Mouse (Mus musculus) mouse trophoblast stem cell (cell line): ENCODE data around the gene Olfr834.

Source experiments
- in situ Hi-C, 2 experiments: fragments of 300-500 bp; cut with MseI, MboI; formaldehyde crosslinking; loops; 2 replicates in 1 of 2; 3 replicates in 1 of 2; pipeline ENCODE4 v1.15.1; 2025

Olfr834 gene

GRCm38 (mm10) chr9:18987690-18988089, at the start of gene Olfr834:
Olfr834 (plus strand) TSS chr9:18987990.
- in situ Hi-C loops, result no loop called here

GRCm38 (mm10) chr9:18962021-18962420, 25.8 kb upstream of the Olfr834 start:
- in situ Hi-C loops, result no loop called here

GRCm38 (mm10) chr9:19032435-19032834, 44.6 kb downstream of the Olfr834 start, which contains the start of gene Olfr835:
Olfr835 (plus strand) TSS chr9:19032735.
- in situ Hi-C loops, result no loop called here
